Mouse (Mus musculus) hindbrain, postnatal 0 days (tissue): ENCODE data around the gene 2010003K11Rik. TPM values are rescaled to one million over a fixed set of nuclear protein-coding genes. Genes with fewer than 3 reads are reported as not detected.

Source experiments
- ATAC-seq: fragments of 200-750 bp; cut with Nextera tagmentation; 2 replicates; pipeline ENCODE4 v1.8.0; 2017; ENCODE audit warnings: mild to moderate bottlenecking, moderate TSS enrichment, moderate library complexity
- DNase-seq: peaks from one replicate; pipeline ENCODE4 v3.0.0-alpha.2; 2015; ENCODE audit warnings: low spot score
- H3K27ac ChIP-seq: fragments of 300-500 bp; sonication (generic); 2 replicates; pipeline ENCODE4 v1.5.1; 2014; ENCODE audit warnings: mild to moderate bottlenecking
- H3K27me3 ChIP-seq: fragments of 300-500 bp; sonication (generic); 2 replicates; pipeline ENCODE4 v1.6.1; 2014; ENCODE audit warnings: low read length, mixed read lengths; ENCODE audit not compliant: insufficient read depth
- H3K36me3 ChIP-seq: fragments of 300-500 bp; sonication (generic); 2 replicates; pipeline ENCODE4 v1.6.1; 2014; ENCODE audit warnings: low read length, mixed read lengths; ENCODE audit not compliant: insufficient read depth
- H3K4me1 ChIP-seq: fragments of 300-500 bp; sonication (generic); 2 replicates; pipeline ENCODE4 v1.6.1; 2014; ENCODE audit warnings: antibody characterized with exemption, low read length, mixed read lengths; ENCODE audit not compliant: insufficient read depth
- H3K4me2 ChIP-seq: fragments of 300-500 bp; sonication (generic); 2 replicates; pipeline ENCODE4 v1.6.1; 2014; ENCODE audit warnings: low read depth, mild to moderate bottlenecking, low read length, moderate library complexity, mixed read lengths
- H3K4me3 ChIP-seq: fragments of 300-500 bp; sonication (generic); 2 replicates; pipeline ENCODE4 v1.5.1; 2014; ENCODE audit warnings: low read length
- H3K9ac ChIP-seq: fragments of 300-500 bp; sonication (generic); replicated peaks from 2 replicates; pipeline ENCODE4 v1.6.1; 2014; ENCODE audit warnings: mild to moderate bottlenecking, low read length, moderate library complexity, mixed read lengths
- H3K9me3 ChIP-seq: fragments of 300-500 bp; sonication (generic); 2 replicates; pipeline ENCODE4 v1.6.1; 2016; ENCODE audit warnings: low read length, mixed read lengths
- CTCF ChIP-seq: IDR thresholded peaks from 2 replicates; pipeline ENCODE4 v1.5.1; 2016; ENCODE audit warnings: antibody characterized with exemption, control low read depth, low read depth
- WGBS: fragments of 180-500 bp; shearing (Covaris S2); extraction: QIAGEN DNeasy Blood & Tissue Kit; methylation state at CpG from one replicate; pipeline ENCODE4 v1.1.7; 2014; 5-methylcytosine and 5-hydroxymethylcytosine counted together
- polyA plus RNA-seq: library from polyadenylated mRNA; unstranded; fragments of >200 nt; fragmentation: Nextera tagmentation; extraction: Ambion mirVana; gene quantifications from 2 replicates; pipeline ENCODE4 v1.2.1, GENCODE M21; 2015
- total RNA-seq: library from RNA; depleted of rRNA; stranded (reverse); fragments of >200 nt; gene quantifications from 2 replicates; pipeline ENCODE4 v1.2.3, GENCODE M21; 2014

The 2010003K11Rik gene
- total and polyA plus RNA-seq, 2 experiments from 2014 or later, result 0.13 TPM; not detected in 1

- no peak for ATAC-seq
- H3K27ac ChIP-seq, result no peak overlapping the region
- 42% methylated on average over 2 of the region's 2 CpGs for WGBS
- H3K9me3 ChIP-seq, result no peaks in the 10 kb centered on the region
- DNase-seq, result no peak
- no peaks in the 10 kb centered on the region for H3K36me3 ChIP-seq
- H3K4me2 ChIP-seq, result no peak overlapping the region
- no peak overlapping the region for H3K4me3 ChIP-seq
- no peak for TF ChIP-seq CTCF
- H3K4me1 ChIP-seq, result peaks cover 2% of the 10 kb centered on the region; the same call in 1 of the 2 replicates
- H3K27me3 ChIP-seq, result no peaks in the 10 kb centered on the region
- no peak overlapping the region for H3K9ac ChIP-seq
Measured at GRCm38 (mm10) chr19:4487877-4488276, 10.5 kb downstream of the 2010003K11Rik start.

GRCm38 (mm10) chr19:4485006-4485405, 13.4 kb downstream of the 2010003K11Rik start:
- no peak for TF ChIP-seq CTCF
- no peak for DNase-seq
- Histone ChIP-seq H3K9me3 (no peaks in the 10 kb centered on the region), H3K27me3 (no peaks in the 10 kb centered on the region), H3K9ac (no peak overlapping the region), H3K27ac (no peak overlapping the region), H3K4me1 (no peaks in the 10 kb centered on the region), H3K4me2 (no peak overlapping the region), H3K36me3 (no peaks in the 10 kb centered on the region), H3K4me3 (no peak overlapping the region)
- WGBS, result 54% methylated on average over 5 of the region's 5 CpGs
- ATAC-seq, result no peak

GRCm38 (mm10) chr19:4482111-4482859, 16.1 kb downstream of the 2010003K11Rik start:
- no peak overlapping the region for H3K27ac ChIP-seq
- H3K36me3 ChIP-seq, result no peaks in the 10 kb centered on the region
- H3K27me3 ChIP-seq, result no peaks in the 10 kb centered on the region
- DNase-seq (no peak), ATAC-seq (no peak)
- H3K9ac ChIP-seq, result no peak overlapping the region
- peaks cover under 1% of the 10 kb centered on the region for H3K4me1 ChIP-seq
- no peak overlapping the region for H3K4me2 ChIP-seq
- TF ChIP-seq CTCF, result no peak
- H3K4me3 ChIP-seq, result no peak overlapping the region
- WGBS, result 83% methylated on average over 3 of the region's 3 CpGs
- no peaks in the 10 kb centered on the region for H3K9me3 ChIP-seq

GRCm38 (mm10) chr19:4481326-4481725, 17.1 kb downstream of the 2010003K11Rik start:
- DNase-seq, result no peak
- TF ChIP-seq CTCF, result no peak
- Histone ChIP-seq H3K9me3 (no peaks in the 10 kb centered on the region), H3K4me2 (no peak overlapping the region), H3K4me1 (peaks cover 3% of the 10 kb centered on the region), H3K4me3 (no peak overlapping the region), H3K27me3 (no peaks in the 10 kb centered on the region), H3K36me3 (no peaks in the 10 kb centered on the region), H3K27ac (no peak overlapping the region), H3K9ac (no peak overlapping the region)
- no peak for ATAC-seq
- WGBS, result 58% methylated on average over 4 of the region's 4 CpGs

GRCm38 (mm10) chr19:4480041-4480440, 18.3 kb downstream of the 2010003K11Rik start:
- Histone ChIP-seq H3K4me1 (peaks cover 3% of the 10 kb centered on the region), H3K9me3 (no peaks in the 10 kb centered on the region), H3K36me3 (no peaks in the 10 kb centered on the region), H3K9ac (no peak overlapping the region), H3K27ac (no peak overlapping the region), H3K27me3 (no peaks in the 10 kb centered on the region), H3K4me3 (no peak overlapping the region), H3K4me2 (no peak overlapping the region)
- ATAC-seq, result no peak
- WGBS, result 88% methylated on average over 2 of the region's 2 CpGs
- no peak for DNase-seq
- TF ChIP-seq CTCF, result no peak

GRCm38 (mm10) chr19:4478190-4478516, 20.2 kb downstream of the 2010003K11Rik start:
- WGBS, result 35% methylated on average over 1 of the region's 1 CpGs
- no peaks in the 10 kb centered on the region for H3K9me3 ChIP-seq
- H3K4me3 ChIP-seq, result no peak overlapping the region
- H3K4me1 ChIP-seq, result peaks cover 3% of the 10 kb centered on the region
- ATAC-seq (no peak), DNase-seq (peak; percentile 21)
- TF ChIP-seq CTCF, result peak; percentile 44
- H3K9ac ChIP-seq, result no peak overlapping the region
- H3K27ac ChIP-seq, result no peak overlapping the region
- H3K36me3 ChIP-seq, result no peaks in the 10 kb centered on the region
- H3K4me2 ChIP-seq, result no peak overlapping the region
- H3K27me3 ChIP-seq, result no peaks in the 10 kb centered on the region
